Mouse (Mus musculus) heart, postnatal 0 days (tissue): ENCODE data around the gene Pkn2. TPM values are rescaled to one million over a fixed set of nuclear protein-coding genes. Genes with fewer than 3 reads are reported as not detected.

Source experiments
- ATAC-seq: fragments of 200-750 bp; cut with Nextera tagmentation; 2 replicates; pipeline ENCODE4 v1.8.0; 2017; ENCODE audit warnings: low read depth, moderate number of reproducible peaks, moderate library complexity; ENCODE audit not compliant: insufficient read depth
- DNase-seq: peaks from one replicate; pipeline ENCODE4 v3.0.0-alpha.2; 2016; ENCODE audit warnings: low spot score
- H3K27ac ChIP-seq: fragments of 300-500 bp; sonication (generic); 2 replicates; pipeline ENCODE4 v1.5.1; 2014; ENCODE audit warnings: low read depth, mild to moderate bottlenecking
- H3K27me3 ChIP-seq: fragments of 300-500 bp; sonication (generic); 2 replicates; pipeline ENCODE4 v1.6.1; 2014; ENCODE audit warnings: low read length, mixed read lengths; ENCODE audit not compliant: control insufficient read depth, insufficient read depth
- H3K36me3 ChIP-seq: fragments of 300-500 bp; sonication (generic); replicated peaks from 2 replicates; pipeline ENCODE4 v1.6.1; 2014; ENCODE audit warnings: low read length, mixed read lengths; ENCODE audit not compliant: control insufficient read depth, insufficient read depth
- H3K4me1 ChIP-seq: fragments of 300-500 bp; sonication (generic); 2 replicates; pipeline ENCODE4 v1.6.1; 2014; ENCODE audit warnings: antibody characterized with exemption; ENCODE audit not compliant: control insufficient read depth, insufficient read depth
- H3K4me2 ChIP-seq: fragments of 300-500 bp; sonication (generic); 2 replicates; pipeline ENCODE4 v1.6.1; 2014; ENCODE audit warnings: low read depth, mild to moderate bottlenecking, low read length, moderate library complexity
- H3K4me3 ChIP-seq: fragments of 300-500 bp; sonication (generic); 2 replicates; pipeline ENCODE4 v1.5.1; 2014; ENCODE audit warnings: low read depth, low read length
- H3K9ac ChIP-seq: fragments of 300-500 bp; sonication (generic); replicated peaks from 2 replicates; pipeline ENCODE4 v1.6.1; 2014; ENCODE audit warnings: low read depth, low read length, mixed read lengths
- H3K9me3 ChIP-seq: fragments of 300-500 bp; sonication (generic); replicated peaks from 2 replicates; pipeline ENCODE4 v1.6.1; 2016; ENCODE audit warnings: low read length; ENCODE audit not compliant: control insufficient read depth
- CTCF ChIP-seq: IDR thresholded peaks from 2 replicates; pipeline ENCODE4 v1.5.1; 2016; ENCODE audit warnings: antibody characterized with exemption, control low read depth, low read depth
- EP300 ChIP-seq: IDR thresholded peaks from 2 replicates; pipeline ENCODE4 v1.6.1; 2016; ENCODE audit warnings: antibody characterized with exemption, low read depth
- WGBS: fragments of 180-500 bp; shearing (Covaris S2); extraction: QIAGEN DNeasy Blood & Tissue Kit; methylation state at CpG from one replicate; pipeline ENCODE4 v1.1.7; 2014; 5-methylcytosine and 5-hydroxymethylcytosine counted together
- polyA plus RNA-seq: library from polyadenylated mRNA; unstranded; fragments of >200 nt; fragmentation: Nextera tagmentation; extraction: Ambion mirVana; gene quantifications from 2 replicates; pipeline ENCODE4 v1.2.1, GENCODE M21; 2015
- total RNA-seq: library from RNA; depleted of rRNA; stranded (reverse); fragments of >200 nt; gene quantifications from 2 replicates; pipeline ENCODE4 v1.2.3, GENCODE M21; 2014; ENCODE audit warnings: low replicate concordance

The Pkn2 gene
- total and polyA plus RNA-seq, 2 experiments from 2014 or later = 30.8 to 56.4 TPM

DNA sequence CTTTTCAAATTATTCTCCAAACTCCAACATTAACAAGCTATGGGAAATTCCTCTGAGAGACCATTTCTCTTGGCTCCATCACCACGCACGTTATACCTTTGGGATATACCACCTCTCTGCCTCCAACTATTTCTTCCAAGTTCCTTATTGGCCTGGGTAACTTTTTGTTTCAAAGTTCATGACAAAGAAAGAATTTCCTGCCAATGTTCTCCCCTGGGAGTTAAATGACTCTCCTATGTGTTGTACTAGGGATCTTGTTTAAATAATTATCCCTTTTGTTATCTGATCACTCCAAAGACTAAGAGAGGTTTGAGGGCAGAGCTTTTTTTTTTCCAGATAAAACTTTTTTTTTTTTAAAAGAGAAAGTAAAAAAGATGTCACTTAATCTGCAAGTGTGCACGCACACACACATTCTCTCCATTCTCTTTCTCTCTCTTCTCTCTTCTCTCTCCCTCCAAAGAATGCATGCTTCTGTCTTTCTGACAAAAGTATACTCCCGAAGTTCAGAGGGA is 25.8 kb downstream of the Pkn2 start:
- Histone ChIP-seq H3K27me3 (no peaks in the 10 kb centered on the region), H3K27ac (peak overlapping the region; percentile 11; the same call in 1 of the 2 replicates), H3K9me3 (no peaks in the 10 kb centered on the region), H3K9ac (no peak overlapping the region), H3K4me1 (peaks cover 13% of the 10 kb centered on the region), H3K4me2 (0 out of 2 replicates have a peak overlapping the region, but pooled peaks have one; percentile 3), H3K36me3 (0 out of 2 replicates have a peak, but pooled peaks cover 3% of the 10 kb centered on the region), H3K4me3 (no peak overlapping the region)
- TF ChIP-seq EP300 (no peak), CTCF (no peak)
- DNase-seq = no peak
- ATAC-seq = no peak
- WGBS = 63% methylated on average over 4 of the region's 4 CpGs

DNA sequence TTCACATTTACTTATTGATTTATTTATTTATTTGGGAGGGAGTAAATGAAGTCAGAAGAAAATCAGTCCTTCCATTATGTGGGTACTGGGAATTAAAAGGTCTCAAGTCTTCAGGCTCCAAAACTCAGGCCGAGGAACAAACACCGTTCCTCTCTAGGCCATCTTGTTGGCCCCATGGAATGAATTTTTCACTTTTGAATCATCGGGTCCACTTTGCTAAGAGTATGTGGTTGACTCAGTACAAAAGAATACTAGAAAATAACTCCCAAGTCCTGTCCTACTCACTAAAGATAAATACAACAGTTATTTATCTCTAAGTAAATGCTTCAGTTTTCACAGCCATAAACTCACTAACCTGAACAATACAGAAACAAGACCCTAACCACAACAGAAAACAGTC is 28.9 kb downstream of the Pkn2 start:
- H3K9ac ChIP-seq = no peak overlapping the region
- no peak overlapping the region for H3K27ac ChIP-seq
- 81% methylated on average over 3 of the region's 3 CpGs for WGBS

DNA sequence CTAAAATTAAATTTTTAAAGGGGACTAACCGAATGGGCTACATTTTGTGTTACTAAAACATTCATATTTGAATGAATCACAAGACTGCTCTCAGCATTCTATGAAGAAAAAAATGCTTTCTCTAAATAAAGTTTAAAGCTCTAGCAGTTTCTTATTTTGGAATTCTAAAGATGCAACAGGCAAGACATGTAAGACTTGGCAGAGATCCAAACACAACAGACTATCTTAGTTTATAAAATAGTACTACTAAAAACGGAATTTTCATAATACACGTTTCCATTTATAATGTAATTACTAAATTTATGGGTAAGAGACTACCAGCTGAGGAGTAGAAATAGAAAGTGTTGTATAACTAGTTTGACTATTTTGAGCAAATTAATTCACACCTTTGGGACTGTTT is 30.2 kb downstream of the Pkn2 start:
- Histone ChIP-seq H3K36me3 (peaks cover 3% of the 10 kb centered on the region; the same call in 1 of the 2 replicates), H3K9ac (no peak overlapping the region), H3K4me1 (peaks cover 7% of the 10 kb centered on the region), H3K9me3 (no peaks in the 10 kb centered on the region), H3K4me3 (no peak overlapping the region), H3K4me2 (no peak overlapping the region), H3K27ac (no peak overlapping the region), H3K27me3 (no peaks in the 10 kb centered on the region)
- WGBS = 37% methylated on average over 3 of the region's 3 CpGs
- DNase-seq = no peak
- ATAC-seq = no peak
- TF ChIP-seq EP300 = no peak
- TF ChIP-seq CTCF = no peak

More for the DNA sequence above, 28.9 kb downstream of the Pkn2 start:
- Histone ChIP-seq H3K27me3 (no peaks in the 10 kb centered on the region), H3K4me2 (no peak overlapping the region), H3K4me3 (no peak overlapping the region), H3K36me3 (peaks cover 3% of the 10 kb centered on the region; the same call in 1 of the 2 replicates), H3K9me3 (no peaks in the 10 kb centered on the region), H3K4me1 (peaks cover 13% of the 10 kb centered on the region)
- TF ChIP-seq EP300 = no peak
- no peak for TF ChIP-seq CTCF
- ATAC-seq = no peak
- DNase-seq = no peak

DNA sequence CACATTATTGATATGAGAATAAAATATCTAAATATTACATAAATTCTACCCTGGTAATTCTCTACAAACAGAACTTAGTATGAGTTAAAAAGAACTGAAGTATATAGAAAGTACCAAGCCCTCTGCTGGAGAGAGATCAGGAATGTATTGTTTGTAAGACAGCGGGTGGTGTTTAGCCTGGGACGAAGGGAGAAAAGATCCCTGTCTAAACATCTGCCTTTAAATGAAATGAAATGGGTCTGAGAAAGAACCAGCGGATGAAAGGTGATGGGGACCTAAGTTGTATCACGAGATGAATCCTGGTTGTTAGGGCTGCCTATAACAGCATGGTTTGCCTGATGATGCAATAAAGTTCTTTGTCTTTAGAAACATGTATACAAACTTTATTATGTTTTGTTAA is 41.8 kb downstream of the Pkn2 start:
- TF ChIP-seq CTCF (no peak), EP300 (no peak)
- WGBS = 82% methylated on average over 4 of the region's 4 CpGs
- ATAC-seq = no peak
- H3K4me3 ChIP-seq = no peak overlapping the region
- no peaks in the 10 kb centered on the region for H3K27me3 ChIP-seq
- no peak overlapping the region for H3K27ac ChIP-seq
- no peaks in the 10 kb centered on the region for H3K4me1 ChIP-seq
- no peak for DNase-seq
- H3K9ac ChIP-seq = no peak overlapping the region
- peaks cover 6% of the 10 kb centered on the region; the same call in 1 of the 2 replicates for H3K36me3 ChIP-seq
- H3K4me2 ChIP-seq = no peak overlapping the region
- H3K9me3 ChIP-seq = no peaks in the 10 kb centered on the region

DNA sequence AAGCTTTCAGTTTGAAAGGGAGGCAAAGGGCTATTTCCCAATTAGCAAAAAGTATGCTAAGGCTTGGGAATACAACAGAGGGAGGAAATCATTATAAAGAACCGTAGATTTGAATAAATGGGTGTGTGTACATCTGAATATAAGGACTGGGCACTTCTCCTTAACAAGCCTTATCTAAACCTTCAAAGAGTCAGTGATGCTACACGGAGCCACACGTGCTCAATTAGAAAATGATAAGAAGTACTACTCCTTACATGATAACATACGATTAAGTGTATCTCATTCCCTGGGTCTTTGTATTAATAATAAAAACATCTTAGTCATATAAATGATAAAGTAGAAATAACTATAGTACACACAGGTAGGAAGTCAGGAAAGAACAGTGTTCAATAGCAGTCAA is 47.0 kb downstream of the Pkn2 start:
- no peak for DNase-seq
- H3K4me1 ChIP-seq = no peaks in the 10 kb centered on the region
- TF ChIP-seq CTCF = no peak
- TF ChIP-seq EP300 = no peak
- H3K27me3 ChIP-seq = no peaks in the 10 kb centered on the region
- WGBS = 60% methylated on average over 4 of the region's 4 CpGs
- no peak overlapping the region for H3K27ac ChIP-seq
- H3K36me3 ChIP-seq = peaks cover 6% of the 10 kb centered on the region
- no peak overlapping the region for H3K4me2 ChIP-seq
- no peaks in the 10 kb centered on the region for H3K9me3 ChIP-seq
- no peak overlapping the region for H3K9ac ChIP-seq
- ATAC-seq = no peak
- H3K4me3 ChIP-seq = no peak overlapping the region

DNA sequence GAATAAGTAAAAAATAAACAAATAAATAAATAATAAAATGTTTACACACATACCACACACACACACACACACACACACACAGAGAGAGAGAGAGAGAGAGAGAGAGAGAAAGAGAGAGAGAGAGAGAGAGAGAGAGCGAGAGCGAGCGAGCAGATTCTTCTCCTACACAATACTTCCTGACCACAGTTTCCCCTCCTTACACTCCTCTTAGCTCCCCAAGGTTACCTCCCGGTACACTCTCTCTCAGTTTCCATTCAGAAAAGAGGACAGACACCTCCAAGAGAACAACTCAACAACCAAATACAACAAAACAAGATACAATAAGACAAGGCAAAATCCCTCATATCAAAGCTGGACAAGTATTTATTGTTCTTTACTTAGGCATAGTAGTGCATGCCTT is 47.8 kb downstream of the Pkn2 start:
- 82% methylated on average over 4 of the region's 4 CpGs for WGBS
- H3K4me3 ChIP-seq = no peak overlapping the region
- TF ChIP-seq CTCF (no peak), EP300 (no peak)
- H3K9me3 ChIP-seq = no peaks in the 10 kb centered on the region
- no peak for DNase-seq
- no peak overlapping the region for H3K27ac ChIP-seq
- H3K4me2 ChIP-seq = no peak overlapping the region
- no peaks in the 10 kb centered on the region for H3K4me1 ChIP-seq
- peaks cover 6% of the 10 kb centered on the region for H3K36me3 ChIP-seq
- no peak for ATAC-seq
- H3K9ac ChIP-seq = no peak overlapping the region
- no peaks in the 10 kb centered on the region for H3K27me3 ChIP-seq
